Mouse (Mus musculus): ENCODE results near the gene Lhcgr. TPM values are rescaled to one million over a fixed set of nuclear protein-coding genes. Genes with fewer than 3 reads are reported as not detected.

Lhcgr gene
- total and polyA plus RNA-seq, 3 experiments = not detected

- no peak overlapping the region for H3K9ac ChIP-seq (ENCODE audit: control insufficient read depth, low read depth, low read length, poor library complexity, severe bottlenecking)
- H3K9me3 ChIP-seq (replicated peaks; ENCODE audit: insufficient read depth, low read length) = no peaks in the 10 kb centered on the region
- DNase-seq (ENCODE audit: low read depth, low spot score) = no peak
Measured at GRCm38 (mm10) chr17:88758003-88758437, 33.8 kb downstream of the Lhcgr start.

GRCm38 (mm10) chr17:88755776-88756175, 36.0 kb downstream of the Lhcgr start:
- DNase-seq (ENCODE audit: low read depth, low spot score) = no peak
- H3K27ac ChIP-seq (ENCODE audit: control insufficient read depth, low read depth, low read length) = no peak overlapping the region
- no peak overlapping the region for H3K9ac ChIP-seq (ENCODE audit: control insufficient read depth, low read depth, low read length, poor library complexity, severe bottlenecking)
- H3K9me3 ChIP-seq (replicated peaks; ENCODE audit: insufficient read depth, low read length) = no peaks in the 10 kb centered on the region
- TF ChIP-seq E2F4 (IDR thresholded peaks at IDR 0.05; ENCODE audit: borderline replicate concordance, low read depth, low read length) (no peak), CHD1 (IDR thresholded peaks at IDR 0.05; ENCODE audit: low read depth, low read length) (no peak), MAX (IDR thresholded peaks at IDR 0.05; ENCODE audit: low read length) (no peak), POLR2AphosphoS2 (IDR thresholded peaks at IDR 0.05; ENCODE audit: low read length) (no peak), MAFK (IDR thresholded peaks at IDR 0.05; ENCODE audit: borderline replicate concordance, low read depth, low read length) (no peak), ZNF384 (IDR thresholded peaks at IDR 0.05; ENCODE audit: low read depth, low read length) (no peak), TAL1 (IDR thresholded peaks at IDR 0.05; ENCODE audit: low read length) (no peak), ETS1 (IDR thresholded peaks at IDR 0.05; ENCODE audit: low read depth, low read length) (no peak), TBP (IDR thresholded peaks at IDR 0.05; ENCODE audit: low read depth, low read length) (no peak), GABPA (IDR thresholded peaks at IDR 0.05; ENCODE audit: low read depth, low read length) (no peak), ZKSCAN1 (IDR thresholded peaks at IDR 0.05; ENCODE audit: low read depth, low read length) (no peak), CTCF (IDR thresholded peaks at IDR 0.05 in 2 of 3, conservative IDR thresholded peaks at IDR 0.05 in 1 of 3; ENCODE audit: control insufficient read depth in 1 of 3, insufficient read depth in 1 of 3, low read depth in 2 of 3, low read length in 3 of 3, poor library complexity in 1 of 3, severe bottlenecking in 1 of 3) (no peak)
- H3K4me3 ChIP-seq (ENCODE audit: control insufficient read depth in 1 of 2, insufficient read depth in 1 of 2, low read depth in 2 of 2, low read length in 2 of 2) = no peak overlapping the region
- no peaks in the 10 kb centered on the region for H3K36me3 ChIP-seq (ENCODE audit: control insufficient read depth in 1 of 2, insufficient read depth in 2 of 2, low read length in 2 of 2)
- H3K4me1 ChIP-seq (ENCODE audit: control insufficient read depth in 1 of 2, insufficient read depth in 2 of 2, low read length in 2 of 2) = no peaks in the 10 kb centered on the region
- no peaks in the 10 kb centered on the region for H3K27me3 ChIP-seq (ENCODE audit: control insufficient read depth in 1 of 2, insufficient read depth in 2 of 2, low read length in 2 of 2)
- no peaks in the 10 kb centered on the region for H3K79me2 ChIP-seq (ENCODE audit: control insufficient read depth, insufficient read depth, low read length, poor library complexity)

More at GRCm38 (mm10) chr17:88758003-88758437, 33.8 kb downstream of the Lhcgr start:
- TF ChIP-seq USF1 (IDR thresholded peaks at IDR 0.05; ENCODE audit: low read depth, low read length) (no peak), NELFE (IDR thresholded peaks at IDR 0.05; ENCODE audit: low read depth, low read length) (no peak), TAL1 (IDR thresholded peaks at IDR 0.05; ENCODE audit: low read length) (no peak)
- Histone ChIP-seq H3K36me3 (ENCODE audit: control insufficient read depth in 1 of 2, insufficient read depth in 2 of 2, low read length in 2 of 2) (no peaks in the 10 kb centered on the region), H3K27ac (ENCODE audit: control insufficient read depth, low read depth, low read length) (no peak overlapping the region), H3K4me3 (ENCODE audit: control insufficient read depth in 1 of 2, insufficient read depth in 1 of 2, low read depth in 2 of 2, low read length in 2 of 2) (no peak overlapping the region), H3K79me2 (ENCODE audit: control insufficient read depth, insufficient read depth, low read length, poor library complexity) (no peaks in the 10 kb centered on the region), H3K4me1 (ENCODE audit: control insufficient read depth in 1 of 2, insufficient read depth in 2 of 2, low read length in 2 of 2) (no peaks in the 10 kb centered on the region), H3K27me3 (ENCODE audit: control insufficient read depth in 1 of 2, insufficient read depth in 2 of 2, low read length in 2 of 2) (no peaks in the 10 kb centered on the region)

GRCm38 (mm10) chr17:88753472-88753857, 38.3 kb downstream of the Lhcgr start:
- H3K27me3 ChIP-seq (ENCODE audit: control insufficient read depth in 1 of 2, insufficient read depth in 2 of 2, low read length in 2 of 2) = no peaks in the 10 kb centered on the region
- TF ChIP-seq SMC3 (IDR thresholded peaks at IDR 0.05; ENCODE audit: low read depth, low read length) = no peak
- no peak for TF ChIP-seq USF1 (IDR thresholded peaks at IDR 0.05; ENCODE audit: low read depth, low read length)
- no peak for TF ChIP-seq POLR2A (IDR thresholded peaks at IDR 0.05; ENCODE audit: control insufficient read depth in 1 of 2, insufficient read depth in 1 of 2, low read depth in 1 of 2, low read length in 2 of 2, poor library complexity in 1 of 2)
- TF ChIP-seq ZMIZ1 (IDR thresholded peaks at IDR 0.05; ENCODE audit: low read depth, low read length) = no peak
- no peak for TF ChIP-seq ZNF384 (IDR thresholded peaks at IDR 0.05; ENCODE audit: low read depth, low read length)
- no peak for TF ChIP-seq NRF1 (IDR thresholded peaks at IDR 0.05; ENCODE audit: insufficient read depth, low read depth, low read length, poor library complexity, severe bottlenecking)
- no peak for TF ChIP-seq GATA1 (IDR thresholded peaks at IDR 0.05; ENCODE audit: low read depth, low read length)
- TF ChIP-seq ELF1 (IDR thresholded peaks at IDR 0.05; ENCODE audit: low read depth, low read length) = no peak
- TF ChIP-seq BHLHE40 (IDR thresholded peaks at IDR 0.05; ENCODE audit: borderline replicate concordance, low read depth, low read length) = no peak
- TF ChIP-seq MYB (IDR thresholded peaks at IDR 0.05; ENCODE audit: low read depth, low read length) = no peak
- no peak for TF ChIP-seq POLR2AphosphoS5 (IDR thresholded peaks at IDR 0.05; ENCODE audit: borderline replicate concordance, low read depth, low read length)
- TF ChIP-seq JUND (IDR thresholded peaks at IDR 0.05; ENCODE audit: low read depth, low read length) = no peak
- TF ChIP-seq MAZ (IDR thresholded peaks at IDR 0.05; ENCODE audit: low read depth, low read length) = no peak
- no peak for TF ChIP-seq GABPA (IDR thresholded peaks at IDR 0.05; ENCODE audit: low read depth, low read length)
- TF ChIP-seq TBP (IDR thresholded peaks at IDR 0.05; ENCODE audit: low read depth, low read length) = no peak
- TF ChIP-seq TAL1 (IDR thresholded peaks at IDR 0.05; ENCODE audit: low read length) = no peak
- no peak for TF ChIP-seq USF2 (IDR thresholded peaks at IDR 0.05; ENCODE audit: borderline replicate concordance in 1 of 2, insufficient read depth in 1 of 2, low read depth in 1 of 2, low read length in 2 of 2)
- no peak for TF ChIP-seq ZKSCAN1 (IDR thresholded peaks at IDR 0.05; ENCODE audit: low read depth, low read length)

More at GRCm38 (mm10) chr17:88753472-88753857, 38.3 kb downstream of the Lhcgr start:
- no peak overlapping the region for H3K27ac ChIP-seq (ENCODE audit: control insufficient read depth, low read depth, low read length)
- no peak for DNase-seq (ENCODE audit: low read depth, low spot score)
- no peak overlapping the region for H3K4me3 ChIP-seq (ENCODE audit: control insufficient read depth in 1 of 2, insufficient read depth in 1 of 2, low read depth in 2 of 2, low read length in 2 of 2)
- no peaks in the 10 kb centered on the region for H3K79me2 ChIP-seq (ENCODE audit: control insufficient read depth, insufficient read depth, low read length, poor library complexity)
- H3K9me3 ChIP-seq (replicated peaks; ENCODE audit: insufficient read depth, low read length) = no peaks in the 10 kb centered on the region
- no peaks in the 10 kb centered on the region for H3K4me1 ChIP-seq (ENCODE audit: control insufficient read depth in 1 of 2, insufficient read depth in 2 of 2, low read length in 2 of 2)
- H3K36me3 ChIP-seq (ENCODE audit: control insufficient read depth in 1 of 2, insufficient read depth in 2 of 2, low read length in 2 of 2) = no peaks in the 10 kb centered on the region
- H3K9ac ChIP-seq (ENCODE audit: control insufficient read depth, low read depth, low read length, poor library complexity, severe bottlenecking) = no peak overlapping the region

Measured in MEL (cell line).